Mouse (Mus musculus): ENCODE measurements around the gene Gm20388. TPM values are rescaled to one million over a fixed set of nuclear protein-coding genes. Genes with fewer than 3 reads are reported as not detected.

Gm20388 gene
- total RNA-seq, 2 experiments from 2014 or later: 10.7 TPM; not detected in 1

- DNase-seq (ENCODE audit: low spot score in 2 of 2): no peak
Measured at GRCm38 (mm10) chr8:120425199-120425941, 514.7 kb downstream of the Gm20388 start.

- no peak for DNase-seq (ENCODE audit: low spot score in 2 of 2)
Measured at GRCm38 (mm10) chr8:120426105-120426504, 515.5 kb downstream of the Gm20388 start.

- DNase-seq (ENCODE audit: low spot score in 2 of 2): peak; percentile 84 to 94
Measured at GRCm38 (mm10) chr8:120426622-120427385, 516.2 kb downstream of the Gm20388 start.

- no peak for DNase-seq (ENCODE audit: low spot score in 2 of 2)
Measured at GRCm38 (mm10) chr8:120428492-120428891, 517.9 kb downstream of the Gm20388 start.

- DNase-seq (ENCODE audit: low spot score in 2 of 2): no peak
Measured at GRCm38 (mm10) chr8:120429116-120429515, 518.5 kb downstream of the Gm20388 start.

- no peak for DNase-seq (ENCODE audit: low spot score in 2 of 2)
Measured at GRCm38 (mm10) chr8:120431042-120431441, 520.4 kb downstream of the Gm20388 start.

GRCm38 (mm10) chr8:120432438-120432837 is 521.8 kb downstream of the Gm20388 start:
- no peak for DNase-seq (ENCODE audit: low spot score in 2 of 2)

GRCm38 (mm10) chr8:120433143-120433542 is 522.5 kb downstream of the Gm20388 start:
- no peak for DNase-seq (ENCODE audit: low spot score in 2 of 2)

GRCm38 (mm10) chr8:120433734-120434133 is 523.1 kb downstream of the Gm20388 start:
- no peak for DNase-seq (ENCODE audit: low spot score in 2 of 2)

- no peak for DNase-seq (ENCODE audit: low spot score in 2 of 2)
Measured at GRCm38 (mm10) chr8:120435781-120436180, 525.1 kb downstream of the Gm20388 start.

GRCm38 (mm10) chr8:120436491-120437030 is 525.9 kb downstream of the Gm20388 start:
- no peak for DNase-seq (ENCODE audit: low spot score in 2 of 2)

GRCm38 (mm10) chr8:120437207-120437606 is 526.6 kb downstream of the Gm20388 start:
- no peak for DNase-seq (ENCODE audit: low spot score in 2 of 2)

- peak in 1 of 2 experiments; percentile 64 for DNase-seq (ENCODE audit: low spot score in 2 of 2)
Measured at GRCm38 (mm10) chr8:120437666-120438395, 527.2 kb downstream of the Gm20388 start.

- peak; percentile 56 to 72 for DNase-seq (ENCODE audit: low spot score in 2 of 2)
Measured at GRCm38 (mm10) chr8:120439309-120439708, 528.7 kb downstream of the Gm20388 start.

- peak; percentile 61 to 80 for DNase-seq (ENCODE audit: low spot score in 2 of 2)
Measured at GRCm38 (mm10) chr8:120440739-120441138, 530.1 kb downstream of the Gm20388 start.

- DNase-seq (ENCODE audit: low spot score in 2 of 2): no peak
Measured at GRCm38 (mm10) chr8:120441637-120442036, 531.0 kb downstream of the Gm20388 start.

- DNase-seq (ENCODE audit: low spot score in 2 of 2): no peak
Measured at GRCm38 (mm10) chr8:120442306-120443003, 531.8 kb downstream of the Gm20388 start.

- no peak for DNase-seq (ENCODE audit: low spot score in 2 of 2)
Measured at GRCm38 (mm10) chr8:120445249-120445648, 534.6 kb downstream of the Gm20388 start.

GRCm38 (mm10) chr8:120448131-120448530 is 537.5 kb downstream of the Gm20388 start:
- DNase-seq (ENCODE audit: low spot score in 2 of 2): no peak

GRCm38 (mm10) chr8:120449139-120449538 is 538.5 kb downstream of the Gm20388 start:
- DNase-seq (ENCODE audit: low spot score in 2 of 2): no peak

- DNase-seq (ENCODE audit: low spot score in 2 of 2): peak; percentile 53 to 80
Measured at GRCm38 (mm10) chr8:120449608-120450031, 539.0 kb downstream of the Gm20388 start.

Data from layer of hippocampus, adult 18-20 months (tissue).